Mouse (Mus musculus) gastrocnemius, postnatal 25 days (tissue): ENCODE data around the gene Cbll1. TPM values are rescaled to one million over a fixed set of nuclear protein-coding genes. Genes with fewer than 3 reads are reported as not detected.
A peak's percentile ranks its signal among the peaks of the same experiment; 100 is the strongest.

Experiments used
- DNase-seq: peaks from one replicate; pipeline ENCODE4 v3.0.0; 2022
- long read RNA-seq, 2 experiments: library from polyadenylated mRNA; stranded (forward); transcript quantifications; one replicate each; pipeline ENCODE4 v2.0.0; 2021
- total RNA-seq, 2 experiments: library from RNA; stranded (reverse); gene quantifications; 1 replicate in 1 of 2; 2 replicates in 1 of 2; pipeline ENCODE4 v1.2.3; 2021

The Cbll1 gene
- total RNA-seq: 1 to 10 TPM; 8.0 to 9.4 TPM
- long read RNA-seq, experiment 1, partial matches to known transcripts: 0 of 6 reads
- long read RNA-seq, experiment 1, other reads (novel, unspliced or antisense): 1 of 6 reads
- long read RNA-seq, experiment 2, transcript Cbll1-203 (6 exons, 3,900 nt): major isoform, 6 of 8 reads
- long read RNA-seq, experiment 2, partial matches to known transcripts: 1 of 8 reads
- long read RNA-seq, experiment 2, other reads (novel, unspliced or antisense): 1 of 8 reads

DNA sequence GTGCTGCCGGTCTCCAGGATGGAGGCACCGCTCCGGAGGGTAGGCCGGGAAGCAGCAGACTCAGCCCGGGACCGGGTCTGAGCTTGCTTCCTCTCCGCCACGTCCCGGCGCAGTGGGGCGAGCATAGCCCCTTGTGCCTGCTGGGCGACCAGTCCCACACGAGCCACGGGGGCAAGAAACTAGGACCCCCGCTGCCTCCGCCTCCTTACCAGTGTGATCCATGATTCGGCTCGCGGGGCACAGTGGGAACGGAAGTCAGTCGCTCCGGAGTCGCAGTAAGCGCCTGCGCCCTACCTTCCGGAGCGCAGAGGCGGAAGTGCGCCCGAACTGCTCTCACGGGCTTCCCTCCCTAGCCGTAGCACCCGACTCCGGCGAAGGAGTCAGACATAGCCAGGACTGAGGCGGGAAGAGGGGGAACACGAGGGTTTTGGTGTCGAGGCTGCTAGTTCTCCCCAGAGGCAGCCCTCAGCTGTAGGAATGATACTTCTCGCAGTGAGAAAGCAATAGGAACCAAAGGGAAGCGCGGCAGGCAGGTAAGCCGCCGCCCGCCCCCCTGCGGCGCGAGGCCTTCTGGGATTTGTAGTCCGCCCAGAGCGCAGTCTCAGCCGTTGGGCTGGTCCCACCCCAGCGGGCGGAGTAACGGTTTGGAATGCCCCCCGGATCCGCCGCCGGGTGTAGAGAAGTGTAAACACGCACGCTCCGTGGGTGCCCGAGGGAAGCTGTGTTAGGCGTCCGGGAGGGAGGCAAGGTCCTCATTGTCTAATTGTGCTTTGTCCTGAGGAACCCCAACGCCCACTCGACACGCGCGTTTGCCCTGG, at the start of gene Cbll1:
Gene Cbll1, minus strand, starts transcription at position 303 of the 818 bp plus-strand sequence.
- DNase-seq: peak; percentile 94

DNA sequence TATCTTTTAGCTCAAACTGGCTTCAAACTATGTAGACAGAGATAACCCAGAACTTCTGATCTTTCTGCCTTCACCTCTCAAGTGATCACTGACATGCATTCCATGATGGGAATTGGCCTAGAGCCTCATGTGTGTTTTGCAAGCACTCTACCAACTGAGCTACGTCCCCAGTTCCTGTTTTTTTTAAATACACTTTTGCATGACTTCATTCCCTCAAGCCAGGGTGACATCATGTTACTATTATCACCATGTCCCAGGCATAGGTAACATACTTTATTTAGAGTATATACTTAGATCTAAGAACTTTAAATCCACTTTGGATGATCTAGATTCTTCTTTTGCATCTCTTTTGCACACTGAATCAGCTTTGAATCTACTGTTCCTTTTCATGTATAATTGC, 46.6 kb upstream of the Cbll1 start:
- DNase-seq: no peak

DNA sequence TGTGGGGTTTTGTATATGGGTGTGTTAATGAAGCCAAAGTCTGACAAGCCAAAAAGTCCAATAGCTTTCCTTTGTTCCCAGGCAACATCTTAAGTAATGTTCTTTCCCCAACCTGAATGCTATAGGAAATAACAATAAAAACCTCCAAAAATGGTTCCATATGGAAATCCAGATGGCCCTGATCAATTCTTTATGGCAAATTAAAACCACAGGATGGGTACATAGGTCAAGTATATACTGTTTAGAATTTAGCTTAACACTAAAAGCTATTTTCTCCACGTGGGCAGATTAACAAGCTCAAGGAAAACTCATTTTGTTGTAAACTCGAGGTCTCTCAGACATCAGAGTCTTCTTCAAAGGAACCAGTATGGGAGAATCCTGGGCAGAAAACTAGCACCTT, 45.8 kb upstream of the Cbll1 start:
- no peak for DNase-seq

DNA sequence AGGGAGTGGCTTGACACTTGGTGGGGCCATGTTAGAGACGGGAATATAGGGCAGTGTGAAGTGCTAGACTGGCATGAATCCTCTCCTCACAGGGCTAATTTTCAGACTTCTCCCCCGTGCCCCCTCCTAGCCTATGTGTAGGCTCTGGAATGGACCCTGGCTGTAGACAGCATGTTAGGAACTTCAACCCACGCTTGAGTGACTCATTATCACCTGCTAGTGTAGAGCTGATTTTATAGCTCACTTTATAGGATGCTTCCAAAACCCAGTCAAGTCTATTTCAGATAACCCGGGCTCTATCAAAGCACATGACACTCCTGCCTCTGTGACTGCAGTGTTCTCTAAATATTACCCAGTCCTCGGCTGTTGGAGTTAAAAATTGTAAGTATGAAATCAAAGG, 42.1 kb upstream of the Cbll1 start:
- no peak for DNase-seq

DNA sequence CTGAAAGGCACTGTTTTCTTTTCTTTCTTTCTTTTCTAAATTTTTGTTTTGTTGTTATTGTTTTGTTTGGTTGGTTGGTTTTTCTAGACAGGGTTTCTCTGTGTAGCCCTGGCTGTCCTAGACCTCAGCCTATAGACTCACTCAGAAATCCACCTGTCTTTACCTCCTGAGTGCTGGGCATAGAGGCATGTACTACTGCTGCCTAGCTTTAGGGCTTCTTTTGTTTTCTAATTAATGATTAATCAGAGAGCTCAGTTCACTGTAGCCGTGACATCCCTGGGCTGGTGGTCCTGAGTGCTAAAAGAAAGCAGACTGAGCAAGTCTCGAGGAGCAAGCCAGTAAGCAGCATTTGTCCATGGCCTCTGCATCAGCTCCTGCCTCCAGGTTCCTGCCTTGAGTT, 40.4 kb upstream of the Cbll1 start:
- no peak for DNase-seq

DNA sequence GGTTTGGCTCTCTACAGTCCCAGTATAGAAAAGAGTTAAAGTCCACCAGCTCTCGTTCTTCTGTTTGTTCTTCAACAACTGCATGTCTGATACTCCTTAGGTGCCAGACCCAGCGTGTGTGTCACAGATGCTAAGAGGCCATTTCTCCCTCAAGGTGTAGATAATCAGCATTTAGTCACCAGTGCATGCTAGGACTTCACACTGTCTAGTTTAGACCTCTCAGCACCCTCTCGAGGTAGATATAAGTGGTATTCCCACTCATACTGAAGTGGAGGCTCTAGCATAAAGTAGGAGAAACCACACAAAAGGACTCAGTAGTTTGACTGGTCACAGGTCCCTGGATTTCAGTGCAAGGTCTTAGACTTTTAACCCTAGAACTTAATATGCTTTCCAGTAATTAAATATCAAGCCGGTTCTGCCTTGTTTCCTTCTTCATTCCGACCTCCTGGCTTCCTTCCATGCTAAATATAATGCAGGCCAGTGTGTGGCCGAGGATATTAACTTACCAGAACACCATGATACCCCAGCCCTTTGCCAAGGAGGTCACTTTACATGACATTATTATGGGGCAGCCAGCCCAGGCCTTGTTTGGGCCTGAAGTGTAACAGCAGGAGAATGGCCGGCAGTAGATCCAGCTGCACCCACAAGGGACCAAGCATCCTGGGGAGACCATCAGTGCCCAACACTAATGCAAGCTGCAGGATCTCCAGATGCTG, 38.3 kb upstream of the Cbll1 start:
- peak; percentile 44 for DNase-seq

DNA sequence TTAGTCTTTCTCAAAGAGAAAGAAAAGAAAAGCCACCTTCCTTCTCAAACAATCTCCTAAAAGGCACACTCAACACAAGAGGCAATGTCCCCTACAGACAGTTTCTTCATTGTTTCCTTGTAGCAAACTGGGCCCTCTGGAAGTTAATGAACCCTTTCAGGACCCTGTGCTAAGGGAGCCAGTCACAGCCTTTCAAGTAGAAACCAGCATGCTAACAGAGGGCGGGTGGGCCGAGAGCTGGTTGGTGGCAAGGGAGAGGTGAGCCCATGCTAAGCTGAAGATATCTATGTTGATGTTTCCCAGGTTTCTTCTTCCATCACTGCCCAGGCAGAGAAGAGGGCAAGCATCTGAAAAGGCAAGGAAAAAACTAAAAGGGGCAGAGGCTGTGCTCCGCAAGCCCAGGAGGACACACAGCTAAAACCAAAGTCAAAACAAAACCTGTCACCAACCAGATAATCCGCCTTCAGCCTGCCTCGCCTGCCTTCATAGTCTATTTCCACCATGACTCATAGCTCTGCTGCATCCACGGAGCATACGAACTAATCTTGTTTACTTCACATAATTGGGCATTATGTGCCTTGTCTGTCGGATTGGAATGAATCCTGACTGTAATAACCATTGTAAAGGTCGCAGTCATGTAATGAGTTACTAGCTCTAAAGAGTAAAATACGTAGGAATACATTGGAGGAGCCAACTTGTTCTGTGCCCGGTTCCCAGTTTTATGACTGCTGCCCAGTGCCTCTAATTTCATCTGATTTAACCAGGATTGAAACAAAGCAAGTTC, 34.8 kb upstream of the Cbll1 start:
- DNase-seq: no peak

DNA sequence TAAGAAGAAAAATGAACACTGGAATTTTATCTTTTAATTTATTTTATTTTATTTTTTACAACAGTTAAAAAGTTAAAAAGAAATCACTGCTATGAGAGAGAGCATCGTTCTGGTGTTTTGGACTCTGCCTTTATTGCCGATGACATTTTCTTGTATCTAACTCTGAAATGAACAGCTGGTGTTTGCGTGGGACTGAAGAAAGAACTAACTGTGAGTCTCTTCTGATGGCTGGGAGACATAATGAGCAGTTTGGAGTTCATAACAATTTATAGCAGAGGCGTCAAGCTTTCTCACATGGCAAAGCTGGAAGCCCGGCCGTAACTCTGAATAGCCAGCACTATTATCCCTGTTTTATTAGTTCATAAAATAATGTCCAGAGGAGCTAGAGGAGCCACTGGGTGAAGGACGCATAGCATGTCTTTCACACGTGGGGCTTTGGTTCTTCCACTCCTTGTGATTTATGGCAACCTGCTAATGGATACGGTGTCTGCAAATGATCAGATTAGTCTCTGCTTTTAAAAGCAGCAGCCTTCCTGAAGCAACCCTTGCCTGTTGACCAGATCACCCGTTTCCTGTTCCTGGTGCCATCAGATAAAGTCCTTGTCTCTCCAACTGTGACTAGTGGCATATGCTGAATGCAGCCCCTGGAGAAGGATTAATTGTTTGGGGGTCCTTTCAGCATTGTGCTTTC, 33.9 kb upstream of the Cbll1 start:
- no peak for DNase-seq

DNA sequence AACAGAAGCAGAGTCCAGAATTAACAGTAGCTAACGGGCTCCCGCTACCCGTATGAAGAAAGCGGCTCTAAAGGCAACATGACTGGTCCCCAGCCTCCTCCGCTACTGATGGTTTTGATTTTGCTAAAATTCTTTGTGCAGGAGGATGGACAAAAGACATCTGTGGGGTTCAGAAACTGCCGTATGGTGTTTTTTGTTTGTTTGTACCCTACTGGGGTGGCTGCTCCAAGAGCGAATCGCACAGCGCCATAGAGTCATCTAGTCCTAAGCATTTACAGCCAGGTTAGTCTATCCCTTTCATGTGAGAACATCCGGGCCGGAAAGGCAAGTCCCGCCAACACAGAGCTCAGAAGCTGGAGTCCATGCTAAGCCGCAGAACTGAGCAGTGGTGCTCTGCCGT, 32.6 kb upstream of the Cbll1 start:
- DNase-seq: no peak

DNA sequence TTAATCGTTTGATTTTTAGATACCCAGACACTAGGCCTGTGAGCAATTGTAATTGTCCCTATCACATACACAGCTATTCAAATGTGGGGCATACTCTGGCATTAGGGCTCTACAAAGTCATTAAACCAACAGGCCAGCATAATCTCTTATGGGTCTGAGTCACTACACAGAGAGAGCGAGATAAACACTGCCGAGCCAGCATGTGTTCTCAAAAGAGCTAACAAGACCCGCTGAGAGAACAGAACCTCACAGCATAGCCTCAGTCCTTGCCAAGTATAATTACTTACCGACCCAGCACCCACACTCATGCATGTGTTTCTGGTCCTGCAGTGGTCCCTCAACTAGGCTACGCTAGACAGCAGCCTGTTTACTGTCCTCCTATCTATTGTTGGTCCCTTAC, 28.0 kb upstream of the Cbll1 start:
- no peak for DNase-seq

DNA sequence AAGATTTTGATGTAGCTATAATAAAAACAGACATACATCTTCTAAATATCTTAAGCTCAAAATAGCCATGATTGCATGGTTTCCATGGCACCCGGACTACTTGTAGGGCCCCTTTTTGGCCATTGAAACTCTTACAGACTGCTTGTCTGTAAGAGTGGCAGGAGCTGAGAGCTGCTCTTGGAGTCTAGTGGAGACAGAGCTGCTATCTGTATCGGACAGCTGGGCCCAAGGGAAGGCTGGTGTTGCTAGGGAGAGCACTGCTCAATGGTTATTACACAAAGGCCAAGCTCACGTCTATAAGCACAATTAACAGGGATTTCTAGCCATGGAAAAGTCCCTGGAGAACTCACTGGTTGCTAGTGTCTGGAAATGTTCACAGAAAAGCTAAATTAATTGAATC, 22.0 kb upstream of the Cbll1 start:
- no peak for DNase-seq

DNA sequence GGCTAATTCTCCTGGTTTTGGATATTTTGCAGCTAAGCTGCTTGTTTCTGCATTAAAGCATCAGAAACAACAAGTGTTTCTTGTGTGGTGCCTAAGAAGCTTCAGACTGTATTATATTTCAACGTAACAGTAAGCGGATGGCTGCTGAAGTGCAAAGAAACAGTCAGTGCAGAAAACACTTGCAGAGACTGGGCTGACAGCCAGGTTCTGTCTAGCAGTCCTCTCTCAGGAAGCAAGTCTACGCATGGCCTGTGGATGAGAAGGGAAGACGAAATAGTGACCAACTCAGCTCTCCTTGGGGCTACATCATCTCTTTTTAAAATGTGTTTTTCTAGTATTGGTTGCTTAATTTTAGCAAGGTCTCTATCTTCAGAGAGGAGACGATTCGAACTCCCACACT, 20.7 kb upstream of the Cbll1 start:
- DNase-seq: no peak

DNA sequence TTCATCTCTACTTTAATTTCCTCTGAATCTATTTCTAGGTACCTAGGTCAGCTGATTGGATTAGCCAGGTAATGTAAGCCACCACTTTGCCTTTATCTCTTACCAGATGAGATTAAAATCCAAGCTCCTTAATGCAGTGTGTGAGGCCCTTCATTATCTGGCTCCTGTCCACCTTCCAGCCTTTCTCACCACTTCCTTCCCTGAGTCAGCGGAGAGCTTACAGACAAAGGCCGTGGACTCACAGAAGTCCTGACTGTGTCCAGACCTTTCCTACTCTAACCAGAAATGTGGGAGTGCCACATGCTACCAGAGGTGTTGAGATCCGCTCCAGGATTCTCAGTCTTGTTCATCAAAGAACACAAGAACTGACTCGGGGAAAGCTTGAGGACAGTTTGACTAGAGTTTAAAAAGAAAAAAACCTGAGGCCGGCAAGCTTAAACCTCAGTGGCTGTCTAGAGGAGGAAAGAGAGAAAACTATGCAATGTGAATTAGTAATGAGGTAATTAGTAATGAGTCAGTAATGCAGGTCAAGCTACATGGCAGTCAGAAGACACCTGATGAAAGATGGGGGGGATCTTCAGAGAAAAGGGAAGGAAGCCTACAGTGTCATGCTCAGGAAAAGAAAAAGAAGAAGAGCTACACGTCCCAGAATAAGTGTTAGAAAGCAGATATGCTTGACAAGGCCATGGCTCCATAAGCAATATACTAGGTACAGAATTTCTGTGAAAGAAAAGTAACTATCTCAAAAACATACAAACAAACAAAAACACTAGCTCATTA, 14.5 kb upstream of the Cbll1 start:
- no peak for DNase-seq

DNA sequence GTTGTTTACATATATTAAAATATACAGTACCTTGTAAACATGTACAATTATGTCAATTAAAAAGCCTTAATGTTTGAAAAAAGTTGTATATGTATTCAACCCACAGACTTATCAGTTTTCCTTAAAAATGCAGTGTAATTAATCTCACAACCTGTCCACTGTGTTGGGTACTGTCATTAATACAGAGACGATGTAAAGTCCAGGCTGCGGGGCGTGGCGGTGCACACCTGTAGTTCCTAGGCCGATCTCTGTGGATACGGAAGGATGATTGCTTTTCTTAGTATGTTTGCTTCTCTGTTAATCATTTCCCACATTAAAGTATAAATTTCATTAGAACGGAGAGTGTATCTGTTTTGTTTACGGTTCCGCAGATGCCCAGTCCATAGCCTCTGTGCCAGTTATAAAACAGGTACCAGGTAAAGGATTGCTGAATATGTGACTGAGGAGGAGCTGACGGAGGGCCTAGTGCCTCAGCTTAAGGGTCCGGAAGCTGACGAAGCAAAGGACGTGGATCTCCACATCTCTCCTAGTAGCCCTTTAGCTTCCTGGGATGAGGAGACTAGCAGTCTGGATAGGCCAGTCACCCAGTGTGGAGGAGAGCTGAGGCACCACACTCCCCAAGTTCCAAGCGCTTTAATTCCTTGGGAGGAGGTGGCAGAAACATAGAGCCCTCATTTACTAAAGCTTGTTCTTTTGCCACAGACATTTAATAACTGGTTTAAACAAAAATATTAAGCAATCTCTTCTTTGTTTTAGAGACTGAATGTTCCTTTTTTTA, 13.4 kb upstream of the Cbll1 start:
- no peak for DNase-seq

DNA sequence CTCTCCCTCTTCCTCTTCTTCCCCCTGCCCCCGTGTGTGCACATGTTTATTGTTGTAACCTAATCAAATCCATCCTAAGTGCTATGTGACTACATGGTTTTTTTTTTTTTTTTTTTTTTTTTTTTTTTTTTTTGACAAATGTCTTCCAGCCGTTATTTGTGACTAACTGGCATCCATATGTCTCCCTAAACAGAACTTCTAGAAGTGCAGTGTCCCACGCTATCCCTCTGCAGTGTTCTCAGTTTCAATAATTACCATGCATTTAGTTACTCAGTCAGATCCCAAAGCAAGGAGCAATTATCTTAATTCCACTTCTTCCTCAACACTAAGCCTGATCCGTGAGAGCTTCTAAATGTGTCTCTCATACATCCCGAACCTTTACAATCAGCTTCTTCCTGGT, 11.8 kb upstream of the Cbll1 start:
- DNase-seq: no peak

DNA sequence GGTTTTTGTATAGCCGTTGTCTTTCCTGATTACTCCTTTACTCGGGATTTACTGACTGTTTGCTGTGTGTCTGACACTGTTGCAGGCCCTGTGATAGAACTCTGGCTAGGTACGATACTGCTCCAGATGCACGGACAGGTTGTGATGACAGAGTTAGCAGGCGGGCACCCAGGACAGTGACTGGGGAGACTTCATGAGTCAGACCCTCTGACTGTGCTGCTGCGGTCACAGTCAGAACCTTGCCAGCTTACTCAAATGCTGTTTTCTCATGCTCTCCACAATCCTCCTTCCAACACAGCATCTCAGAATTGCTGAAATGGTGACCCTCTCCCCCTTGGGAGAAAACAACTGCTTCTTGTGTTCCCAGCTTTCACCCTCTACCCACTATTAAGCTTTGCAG, 9.1 kb upstream of the Cbll1 start:
- no peak for DNase-seq

DNA sequence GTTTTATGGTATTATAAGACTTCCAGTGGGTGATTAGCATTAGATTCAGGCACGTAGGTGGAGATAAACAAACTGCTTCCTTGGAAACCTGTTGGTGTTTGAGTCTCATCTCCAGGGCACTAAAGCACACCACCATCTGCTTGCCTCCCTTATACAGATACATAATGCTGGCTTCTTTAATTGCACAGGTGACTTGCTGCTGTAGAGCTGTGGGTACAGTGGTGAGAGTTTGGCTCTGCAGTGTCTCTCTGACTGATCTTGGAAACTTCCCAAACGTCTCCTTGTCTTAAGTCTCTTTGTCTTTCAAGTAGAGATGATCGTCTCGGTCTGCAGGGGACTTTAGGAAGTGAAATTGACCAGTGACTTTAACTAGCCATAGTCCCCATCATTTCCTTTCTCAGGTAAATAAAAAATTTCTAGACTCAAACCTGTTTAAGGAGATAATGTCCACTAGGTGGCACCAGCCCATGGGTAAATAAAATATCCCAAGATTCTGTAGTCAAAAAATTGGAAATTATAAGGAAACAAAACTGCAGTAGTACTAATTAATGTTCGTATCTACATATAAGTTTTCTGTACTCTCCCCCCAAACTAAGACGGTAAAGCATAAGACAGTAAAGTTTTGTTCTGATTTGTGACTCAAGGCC, 8.4 kb upstream of the Cbll1 start:
- DNase-seq: no peak

DNA sequence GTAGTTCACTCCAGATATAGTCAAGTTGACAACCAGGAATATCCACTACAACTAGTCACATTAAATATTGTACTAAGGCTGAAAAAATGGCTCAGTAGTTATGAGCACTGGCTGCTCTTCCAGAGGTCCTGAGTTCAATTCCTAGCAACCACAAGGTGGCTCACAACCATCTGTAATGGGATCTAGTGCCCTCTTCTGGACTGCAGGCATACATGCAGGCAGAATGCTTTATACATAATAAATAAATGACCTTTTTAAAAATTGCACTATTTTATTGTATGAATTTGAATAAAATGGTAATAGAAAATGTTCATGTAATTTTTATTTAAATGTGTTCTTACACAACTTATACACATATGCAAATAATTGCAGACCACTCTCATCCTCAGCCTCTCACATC, 3.8 kb upstream of the Cbll1 start:
- no peak for DNase-seq

DNA sequence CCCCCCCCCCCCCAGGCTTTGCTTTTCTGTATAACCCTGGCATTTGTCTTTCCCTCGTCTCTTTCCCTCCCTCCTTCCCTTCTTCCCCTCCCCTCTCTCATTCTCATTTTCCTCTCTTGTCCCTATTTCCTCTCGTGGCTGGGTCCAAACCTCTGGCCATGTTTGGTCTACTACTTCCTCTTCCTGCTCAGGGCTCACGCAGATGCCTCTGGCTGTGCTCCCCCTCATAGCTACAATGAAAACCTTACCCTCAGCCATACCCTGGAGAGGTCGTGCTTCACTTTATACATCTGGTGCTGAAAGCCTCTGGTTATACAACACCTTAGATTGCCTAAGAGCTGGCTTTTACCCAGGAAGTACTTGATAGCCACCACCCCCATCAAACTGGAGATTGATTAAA, 1.9 kb upstream of the Cbll1 start:
- no peak for DNase-seq

DNA sequence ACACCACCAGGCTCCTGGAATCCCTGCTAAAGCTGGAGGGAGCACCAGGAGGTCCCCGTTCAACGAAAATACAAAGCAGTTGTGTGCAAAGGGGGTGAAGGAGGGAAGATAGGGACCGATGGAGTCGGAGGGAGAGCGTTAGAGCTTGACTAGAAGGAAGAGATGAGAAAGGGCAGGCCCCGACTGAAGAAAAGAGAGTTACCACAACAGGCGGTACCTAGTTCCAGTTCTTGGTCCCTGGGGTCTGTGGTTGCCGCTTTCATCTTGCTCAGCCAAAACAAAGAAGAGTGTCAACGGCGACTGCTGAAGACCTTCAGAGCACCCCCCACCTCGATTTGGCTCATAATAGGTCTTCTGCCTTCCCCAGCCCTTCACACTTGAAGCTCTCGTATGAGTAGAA, 780 bp upstream of the Cbll1 start:
- no peak for DNase-seq
